Mouse (Mus musculus) hindbrain, postnatal 0 days (tissue): ENCODE results near the gene Vps13a. TPM values are rescaled to one million over a fixed set of nuclear protein-coding genes. Genes with fewer than 3 reads are reported as not detected.
A peak's percentile ranks its signal among the peaks of the same experiment; 100 is the strongest.
"Not testable (repeated sequence)": the region's sequence is repeated elsewhere in the genome, so short reads cannot be mapped to it uniquely, and the experiment has no call there.

Experiments used
- ATAC-seq: fragments of 200-750 bp; cut with Nextera tagmentation; 2 replicates; pipeline ENCODE4 v1.8.0; 2017; ENCODE audit warnings: mild to moderate bottlenecking, moderate TSS enrichment, moderate library complexity
- DNase-seq: peaks from one replicate; pipeline ENCODE4 v3.0.0-alpha.2; 2015; ENCODE audit warnings: low spot score
- H3K27ac ChIP-seq: fragments of 300-500 bp; sonication (generic); 2 replicates; pipeline ENCODE4 v1.5.1; 2014; ENCODE audit warnings: mild to moderate bottlenecking
- H3K27me3 ChIP-seq: fragments of 300-500 bp; sonication (generic); 2 replicates; pipeline ENCODE4 v1.6.1; 2014; ENCODE audit warnings: low read length, mixed read lengths; ENCODE audit not compliant: insufficient read depth
- H3K36me3 ChIP-seq: fragments of 300-500 bp; sonication (generic); 2 replicates; pipeline ENCODE4 v1.6.1; 2014; ENCODE audit warnings: low read length, mixed read lengths; ENCODE audit not compliant: insufficient read depth
- H3K4me1 ChIP-seq: fragments of 300-500 bp; sonication (generic); 2 replicates; pipeline ENCODE4 v1.6.1; 2014; ENCODE audit warnings: antibody characterized with exemption, low read length, mixed read lengths; ENCODE audit not compliant: insufficient read depth
- H3K4me2 ChIP-seq: fragments of 300-500 bp; sonication (generic); 2 replicates; pipeline ENCODE4 v1.6.1; 2014; ENCODE audit warnings: low read depth, mild to moderate bottlenecking, low read length, moderate library complexity, mixed read lengths
- H3K4me3 ChIP-seq: fragments of 300-500 bp; sonication (generic); 2 replicates; pipeline ENCODE4 v1.5.1; 2014; ENCODE audit warnings: low read length
- H3K9ac ChIP-seq: fragments of 300-500 bp; sonication (generic); replicated peaks from 2 replicates; pipeline ENCODE4 v1.6.1; 2014; ENCODE audit warnings: mild to moderate bottlenecking, low read length, moderate library complexity, mixed read lengths
- H3K9me3 ChIP-seq: fragments of 300-500 bp; sonication (generic); 2 replicates; pipeline ENCODE4 v1.6.1; 2016; ENCODE audit warnings: low read length, mixed read lengths
- CTCF ChIP-seq: IDR thresholded peaks from 2 replicates; pipeline ENCODE4 v1.5.1; 2016; ENCODE audit warnings: antibody characterized with exemption, control low read depth, low read depth
- WGBS: fragments of 180-500 bp; shearing (Covaris S2); extraction: QIAGEN DNeasy Blood & Tissue Kit; methylation state at CpG from one replicate; pipeline ENCODE4 v1.1.7; 2014; 5-methylcytosine and 5-hydroxymethylcytosine counted together
- polyA plus RNA-seq: library from polyadenylated mRNA; unstranded; fragments of >200 nt; fragmentation: Nextera tagmentation; extraction: Ambion mirVana; gene quantifications from 2 replicates; pipeline ENCODE4 v1.2.1, GENCODE M21; 2015
- total RNA-seq: library from RNA; depleted of rRNA; stranded (reverse); fragments of >200 nt; gene quantifications from 2 replicates; pipeline ENCODE4 v1.2.3, GENCODE M21; 2014

The Vps13a gene
- total and polyA plus RNA-seq, 2 experiments from 2014 or later = 8.1 to 13.1 TPM

DNA sequence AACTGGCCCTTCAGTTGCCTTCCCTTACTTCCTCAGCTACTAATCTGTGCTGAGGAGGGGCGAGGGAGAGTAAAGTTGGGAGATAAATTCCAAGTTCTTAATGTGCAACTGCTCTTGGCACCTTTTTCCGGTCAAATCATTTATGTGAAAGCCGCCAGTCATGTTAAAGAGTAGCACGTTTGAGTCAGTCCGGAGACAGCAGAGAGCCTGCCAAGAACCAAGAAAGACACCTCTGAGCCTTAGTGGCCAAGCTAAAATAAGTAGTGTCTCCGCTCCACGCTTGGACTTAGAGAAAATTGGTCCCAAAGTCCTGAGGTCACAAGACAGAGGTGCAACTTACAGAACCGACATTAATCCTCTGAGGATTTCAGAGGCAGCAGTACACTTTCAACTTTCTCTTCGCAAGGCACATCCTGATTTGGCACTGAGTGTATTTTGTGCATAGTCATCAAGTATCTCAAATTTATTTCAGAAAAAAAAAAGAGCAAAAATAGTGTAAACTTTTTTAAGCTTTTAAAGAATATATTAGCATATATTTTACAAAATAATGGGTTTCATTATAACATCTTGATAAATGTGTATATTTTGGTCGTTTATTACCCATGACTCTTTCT lies 780 bp upstream of the Vps13a start:
- no peaks in the 10 kb centered on the region for H3K36me3 ChIP-seq
- no peaks in the 10 kb centered on the region for H3K27me3 ChIP-seq
- no peak for TF ChIP-seq CTCF
- H3K9me3 ChIP-seq = no peaks in the 10 kb centered on the region
- no peaks in the 10 kb centered on the region for H3K4me1 ChIP-seq
- ATAC-seq (no peak), DNase-seq (no peak)
- H3K4me3 ChIP-seq = peak overlapping the region; percentile 80
- H3K9ac ChIP-seq = no peak overlapping the region
- H3K4me2 ChIP-seq = peak overlapping the region; percentile 99
- no peak overlapping the region for H3K27ac ChIP-seq
- 8% methylated on average over 10 of the region's 10 CpGs for WGBS

DNA sequence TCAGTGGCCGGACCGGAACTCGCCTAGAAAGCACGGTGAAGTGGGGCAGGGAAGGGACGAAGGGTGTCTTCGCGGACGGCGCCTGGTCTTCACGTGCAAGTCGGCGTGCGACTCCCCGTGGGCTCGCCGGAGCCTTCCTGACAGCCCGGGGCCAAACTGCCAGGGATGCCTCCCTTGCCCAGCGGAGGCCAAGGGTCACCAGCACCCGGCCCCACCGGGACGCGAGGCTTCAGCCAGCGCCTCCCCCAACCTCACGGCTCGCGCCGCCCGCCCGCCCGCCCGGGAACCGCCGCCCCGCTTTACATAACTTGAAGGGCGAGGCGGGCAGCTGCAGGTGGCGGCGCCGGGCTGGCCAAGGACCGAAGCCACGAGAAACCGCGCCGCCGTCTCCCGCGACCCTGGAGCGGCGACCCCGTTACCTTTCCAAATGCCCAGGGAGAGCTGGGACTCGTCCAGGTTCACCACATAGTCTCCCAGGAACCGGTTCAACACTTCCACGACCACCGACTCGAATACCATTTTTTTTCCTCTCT lies 416 bp downstream of the Vps13a start:
- Histone ChIP-seq H3K27ac (no peak overlapping the region), H3K4me1 (no peaks in the 10 kb centered on the region), H3K9me3 (no peaks in the 10 kb centered on the region), H3K27me3 (no peaks in the 10 kb centered on the region), H3K9ac (peak overlapping the region; percentile 54), H3K4me2 (peak overlapping the region; percentile 99), H3K4me3 (peak overlapping the region; percentile 80), H3K36me3 (no peaks in the 10 kb centered on the region)
- ATAC-seq (peak; percentile 65; the same call in 1 of the 2 replicates), DNase-seq (peak; percentile 35)
- under 1% methylated on average over 55 of the region's 55 CpGs for WGBS
- TF ChIP-seq CTCF = no peak

DNA sequence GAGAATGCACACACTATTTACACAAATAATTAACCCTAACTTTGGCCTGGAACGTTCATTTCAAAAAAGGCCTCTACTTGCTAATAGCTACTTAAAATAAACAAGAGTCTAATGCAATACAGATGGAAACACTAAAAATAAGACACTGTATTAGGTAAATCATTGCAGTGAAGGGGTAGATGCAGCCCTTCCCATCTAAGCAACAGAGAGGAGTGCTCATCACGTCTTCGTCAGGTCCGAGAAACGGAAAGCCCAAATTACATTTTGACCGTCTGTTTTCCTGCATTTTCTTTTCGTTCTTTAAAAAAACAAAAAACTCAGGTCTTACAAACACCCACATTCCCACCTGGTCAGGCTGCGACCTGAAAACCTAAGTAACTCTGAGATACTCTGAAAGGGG lies 947 bp downstream of the Vps13a start:
- Histone ChIP-seq H3K4me1 (no peaks in the 10 kb centered on the region), H3K9ac (peak overlapping the region; percentile 54), H3K4me3 (peak overlapping the region; percentile 80), H3K27me3 (no peaks in the 10 kb centered on the region), H3K27ac (no peak overlapping the region), H3K4me2 (peak overlapping the region; percentile 99), H3K36me3 (no peaks in the 10 kb centered on the region), H3K9me3 (no peaks in the 10 kb centered on the region)
- TF ChIP-seq CTCF = no peak
- DNase-seq = no peak
- WGBS = 16% methylated on average over 8 of the region's 8 CpGs
- ATAC-seq = no peak

DNA sequence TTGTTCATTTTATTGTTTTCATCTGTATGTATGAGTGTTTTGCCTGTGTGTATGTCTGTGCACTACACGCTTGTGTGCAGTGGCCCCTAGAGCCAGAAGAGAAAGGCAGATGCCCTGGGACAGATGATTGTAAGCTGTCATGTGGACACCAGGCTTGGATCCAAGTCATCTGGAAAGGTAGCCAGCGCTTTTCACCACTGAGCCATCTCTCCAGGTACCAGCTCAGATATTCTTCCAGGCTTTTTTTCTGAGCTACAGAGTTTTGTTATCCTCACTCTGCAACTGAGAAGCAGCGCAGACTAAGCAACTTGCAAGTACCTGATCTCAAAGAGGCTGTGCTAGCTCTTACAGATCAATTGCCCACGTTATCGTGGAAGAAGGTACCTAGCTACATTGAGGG lies 1.5 kb downstream of the Vps13a start:
- H3K9ac ChIP-seq = no peak overlapping the region
- no peak overlapping the region for H3K27ac ChIP-seq
- no peaks in the 10 kb centered on the region for H3K9me3 ChIP-seq
- DNase-seq = no peak
- H3K27me3 ChIP-seq = no peaks in the 10 kb centered on the region
- peak overlapping the region; percentile 99; the same call in 1 of the 2 replicates for H3K4me2 ChIP-seq
- no peaks in the 10 kb centered on the region for H3K36me3 ChIP-seq
- H3K4me1 ChIP-seq = no peaks in the 10 kb centered on the region
- TF ChIP-seq CTCF = no peak
- no peak overlapping the region for H3K4me3 ChIP-seq
- WGBS = 58% methylated on average over 5 of the region's 5 CpGs
- ATAC-seq = no peak

DNA sequence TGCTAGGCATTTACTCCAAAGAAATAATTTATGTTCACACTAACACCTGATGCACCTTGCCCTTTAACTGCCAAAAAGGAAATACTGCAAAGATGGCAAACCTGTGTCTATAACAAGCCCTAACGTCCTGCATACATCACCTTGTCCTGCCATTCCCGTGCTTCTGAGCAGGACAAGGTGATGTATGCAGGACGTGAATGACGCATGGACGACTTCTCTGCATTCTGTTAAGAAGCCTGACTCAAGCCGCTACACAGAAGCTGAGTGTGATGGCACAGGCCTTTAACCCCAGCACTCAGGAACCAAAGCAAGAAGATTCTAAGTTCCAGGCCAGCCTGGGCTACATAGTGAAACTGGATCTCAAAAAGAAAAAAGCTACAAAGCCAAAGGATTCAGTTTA lies 2.2 kb downstream of the Vps13a start:
- no peak for ATAC-seq
- 80% methylated on average over 6 of the region's 6 CpGs for WGBS

DNA sequence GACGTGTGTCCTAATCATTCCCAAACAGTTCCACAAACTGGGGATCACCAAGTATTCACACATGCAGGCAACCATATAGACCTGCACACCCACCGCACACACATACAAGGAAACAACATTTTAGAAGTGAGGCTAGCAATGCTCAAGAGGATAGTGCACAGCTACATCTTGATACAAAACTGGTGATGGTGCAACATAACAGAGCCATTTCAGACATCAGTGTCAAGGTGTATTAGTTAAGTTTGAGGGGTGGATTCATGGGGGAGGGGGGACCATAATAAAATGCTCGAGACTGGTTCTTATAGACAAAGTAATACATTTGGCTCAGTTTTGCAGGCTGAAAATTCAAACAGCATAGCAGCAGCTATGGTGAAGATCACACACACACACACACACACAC lies 2.8 kb downstream of the Vps13a start:
- H3K9ac ChIP-seq = no peak overlapping the region
- H3K9me3 ChIP-seq = no peaks in the 10 kb centered on the region
- H3K27me3 ChIP-seq = no peaks in the 10 kb centered on the region
- no peak for DNase-seq
- no peak overlapping the region for H3K27ac ChIP-seq
- 82% methylated on average over 3 of the region's 3 CpGs for WGBS
- no peak for ATAC-seq
- TF ChIP-seq CTCF = no peak
- H3K4me1 ChIP-seq = no peaks in the 10 kb centered on the region
- no peak overlapping the region for H3K4me3 ChIP-seq
- no peak overlapping the region for H3K4me2 ChIP-seq
- no peaks in the 10 kb centered on the region for H3K36me3 ChIP-seq

More for the DNA sequence above, 2.2 kb downstream of the Vps13a start:
- Histone ChIP-seq H3K27me3 (no peaks in the 10 kb centered on the region), H3K4me1 (no peaks in the 10 kb centered on the region), H3K4me2 (no peak overlapping the region), H3K9ac (no peak overlapping the region), H3K9me3 (no peaks in the 10 kb centered on the region), H3K27ac (no peak overlapping the region), H3K4me3 (no peak overlapping the region), H3K36me3 (no peaks in the 10 kb centered on the region)
- DNase-seq = no peak
- no peak for TF ChIP-seq CTCF

DNA sequence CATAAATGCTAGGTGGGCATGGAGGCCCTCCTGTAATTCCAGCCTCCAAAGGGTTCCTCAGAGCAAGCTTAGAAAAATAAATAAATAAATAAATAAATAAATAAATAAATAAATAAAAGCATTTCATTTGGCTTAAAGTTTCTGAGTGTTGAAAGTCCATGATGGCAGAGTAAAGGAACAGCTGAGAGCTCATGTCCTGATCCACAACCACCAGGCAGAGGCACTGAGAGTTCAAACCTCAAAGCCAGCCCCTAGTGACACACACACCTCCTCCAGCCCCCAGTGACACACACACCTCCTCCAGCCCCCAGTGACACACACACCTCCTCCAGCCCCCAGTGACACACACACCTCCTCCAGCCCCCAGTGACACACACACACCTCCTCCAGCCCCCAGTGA lies 3.3 kb downstream of the Vps13a start:
- H3K36me3 ChIP-seq, H3K9ac ChIP-seq, H3K4me3 ChIP-seq, H3K9me3 ChIP-seq, H3K27ac ChIP-seq, H3K4me1 ChIP-seq, H3K27me3 ChIP-seq, DNase-seq, H3K4me2 ChIP-seq, ATAC-seq: not testable (repeated sequence)
